Mouse (Mus musculus): ENCODE data around the gene Rgma. TPM values are rescaled to one million over a fixed set of nuclear protein-coding genes. Genes with fewer than 3 reads are reported as not detected.

The Rgma gene
- polyA plus RNA-seq, 1 experiment from 2014 or later, result 40.0 TPM

- no peak for ATAC-seq (ENCODE audit: low FRiP score)
- Histone ChIP-seq H3K27ac (peak overlapping the region; percentile 68), H3K4me1 (replicated peaks) (peaks cover 37% of the 10 kb centered on the region), H3K9ac (no peak overlapping the region), H3K4me3 (no peak overlapping the region), H3K9me3 (no peaks in the 10 kb centered on the region), H3K36me3 (peaks cover 34% of the 10 kb centered on the region), H3K4me2 (no peak overlapping the region), H3K27me3 (no peaks in the 10 kb centered on the region)
- 95% methylated on average over 7 of the region's 7 CpGs for WGBS
Observed at GRCm38 (mm10) chr7:73425451-73425850, 50.1 kb downstream of the Rgma start.

GRCm38 (mm10) chr7:73426235-73426634 lies 50.9 kb downstream of the Rgma start:
- 0 out of 2 replicates have a peak overlapping the region, but pooled peaks have one; percentile 1 for H3K27ac ChIP-seq
- ATAC-seq (ENCODE audit: low FRiP score), result no peak
- peaks cover 34% of the 10 kb centered on the region for H3K36me3 ChIP-seq
- H3K9me3 ChIP-seq, result no peaks in the 10 kb centered on the region
- no peak overlapping the region for H3K4me2 ChIP-seq
- 81% methylated on average over 3 of the region's 3 CpGs for WGBS
- peaks cover 33% of the 10 kb centered on the region for H3K4me1 ChIP-seq (replicated peaks)
- H3K4me3 ChIP-seq, result no peak overlapping the region
- H3K27me3 ChIP-seq, result no peaks in the 10 kb centered on the region
- no peak overlapping the region for H3K9ac ChIP-seq

GRCm38 (mm10) chr7:73426752-73427386 lies 51.6 kb downstream of the Rgma start:
- 90% methylated on average over 8 of the region's 8 CpGs for WGBS

GRCm38 (mm10) chr7:73427794-73428193 lies 52.5 kb downstream of the Rgma start:
- no peak overlapping the region for H3K27ac ChIP-seq
- 97% methylated on average over 6 of the region's 6 CpGs for WGBS

More at GRCm38 (mm10) chr7:73426752-73427386, 51.6 kb downstream of the Rgma start:
- Histone ChIP-seq H3K27me3 (no peaks in the 10 kb centered on the region), H3K9ac (no peak overlapping the region), H3K36me3 (peaks cover 34% of the 10 kb centered on the region), H3K9me3 (no peaks in the 10 kb centered on the region), H3K4me2 (no peak overlapping the region), H3K4me1 (replicated peaks) (peaks cover 27% of the 10 kb centered on the region), H3K4me3 (no peak overlapping the region), H3K27ac (peak overlapping the region; percentile 36; the same call in 1 of the 2 replicates)
- no peak for ATAC-seq (ENCODE audit: low FRiP score)

GRCm38 (mm10) chr7:73428525-73428924 lies 53.2 kb downstream of the Rgma start:
- 90% methylated on average over 3 of the region's 3 CpGs for WGBS
- no peak overlapping the region for H3K4me2 ChIP-seq
- ATAC-seq (ENCODE audit: low FRiP score), result no peak
- peaks cover 38% of the 10 kb centered on the region for H3K36me3 ChIP-seq
- H3K4me3 ChIP-seq, result no peak overlapping the region
- no peaks in the 10 kb centered on the region for H3K9me3 ChIP-seq
- no peak overlapping the region for H3K27ac ChIP-seq
- H3K4me1 ChIP-seq (replicated peaks), result peaks cover 20% of the 10 kb centered on the region
- H3K9ac ChIP-seq, result no peak overlapping the region
- no peaks in the 10 kb centered on the region for H3K27me3 ChIP-seq

More at GRCm38 (mm10) chr7:73427794-73428193, 52.5 kb downstream of the Rgma start:
- no peaks in the 10 kb centered on the region for H3K27me3 ChIP-seq
- peaks cover 34% of the 10 kb centered on the region for H3K36me3 ChIP-seq
- no peak overlapping the region for H3K9ac ChIP-seq
- no peak overlapping the region for H3K4me3 ChIP-seq
- no peak overlapping the region for H3K4me2 ChIP-seq
- no peaks in the 10 kb centered on the region for H3K9me3 ChIP-seq
- no peak for ATAC-seq (ENCODE audit: low FRiP score)
- H3K4me1 ChIP-seq (replicated peaks), result peaks cover 22% of the 10 kb centered on the region

- Histone ChIP-seq H3K4me3 (no peak overlapping the region), H3K9ac (no peak overlapping the region), H3K4me1 (replicated peaks) (peaks cover 3% of the 10 kb centered on the region), H3K4me2 (no peak overlapping the region), H3K36me3 (peaks cover 65% of the 10 kb centered on the region), H3K9me3 (no peaks in the 10 kb centered on the region), H3K27me3 (no peaks in the 10 kb centered on the region), H3K27ac (peak overlapping the region; percentile 58)
- 73% methylated on average over 6 of the region's 6 CpGs for WGBS
- peak; percentile 48; the same call in 1 of the 2 replicates for ATAC-seq (ENCODE audit: low FRiP score)
Observed at GRCm38 (mm10) chr7:73433637-73434335, 58.5 kb downstream of the Rgma start.

- WGBS, result 91% methylated on average over 2 of the region's 2 CpGs
- no peak overlapping the region for H3K4me2 ChIP-seq
- H3K4me3 ChIP-seq, result no peak overlapping the region
- no peaks in the 10 kb centered on the region for H3K27me3 ChIP-seq
- 0 out of 2 replicates have a peak overlapping the region, but pooled peaks have one; percentile 58 for H3K27ac ChIP-seq
- no peak overlapping the region for H3K9ac ChIP-seq
- peaks cover 3% of the 10 kb centered on the region for H3K4me1 ChIP-seq (replicated peaks)
- no peaks in the 10 kb centered on the region for H3K9me3 ChIP-seq
- no peak for ATAC-seq (ENCODE audit: low FRiP score)
- H3K36me3 ChIP-seq, result peaks cover 65% of the 10 kb centered on the region
Observed at GRCm38 (mm10) chr7:73434336-73434677, 59.0 kb downstream of the Rgma start.

- no peak overlapping the region for H3K27ac ChIP-seq
- H3K36me3 ChIP-seq, result peaks cover 71% of the 10 kb centered on the region
- peaks cover 3% of the 10 kb centered on the region for H3K4me1 ChIP-seq (replicated peaks)
- no peaks in the 10 kb centered on the region for H3K9me3 ChIP-seq
- H3K4me3 ChIP-seq, result no peak overlapping the region
- no peak overlapping the region for H3K9ac ChIP-seq
- ATAC-seq (ENCODE audit: low FRiP score), result no peak
- H3K4me2 ChIP-seq, result no peak overlapping the region
- 81% methylated on average over 12 of the region's 12 CpGs for WGBS
- no peaks in the 10 kb centered on the region for H3K27me3 ChIP-seq
Observed at GRCm38 (mm10) chr7:73435685-73436084, 60.4 kb downstream of the Rgma start.

- no peak for ATAC-seq (ENCODE audit: low FRiP score)
Observed at GRCm38 (mm10) chr7:73441802-73442201, 66.5 kb downstream of the Rgma start.

GRCm38 (mm10) chr7:73442246-73442645 lies 66.9 kb downstream of the Rgma start:
- H3K27me3 ChIP-seq, result no peaks in the 10 kb centered on the region
- no peaks in the 10 kb centered on the region for H3K4me1 ChIP-seq (replicated peaks)
- no peak overlapping the region for H3K4me3 ChIP-seq
- no peak overlapping the region for H3K27ac ChIP-seq
- 97% methylated on average over 4 of the region's 4 CpGs for WGBS
- no peaks in the 10 kb centered on the region for H3K9me3 ChIP-seq
- no peak overlapping the region for H3K4me2 ChIP-seq
- H3K9ac ChIP-seq, result no peak overlapping the region
- no peak for ATAC-seq (ENCODE audit: low FRiP score)
- peaks cover 92% of the 10 kb centered on the region for H3K36me3 ChIP-seq

More at GRCm38 (mm10) chr7:73441802-73442201, 66.5 kb downstream of the Rgma start:
- 96% methylated on average over 3 of the region's 3 CpGs for WGBS
- Histone ChIP-seq H3K9me3 (no peaks in the 10 kb centered on the region), H3K27ac (no peak overlapping the region), H3K4me2 (no peak overlapping the region), H3K36me3 (peaks cover 92% of the 10 kb centered on the region), H3K4me1 (replicated peaks) (no peaks in the 10 kb centered on the region), H3K9ac (no peak overlapping the region), H3K4me3 (no peak overlapping the region), H3K27me3 (no peaks in the 10 kb centered on the region)

GRCm38 (mm10) chr7:73451594-73451993 lies 76.3 kb downstream of the Rgma start:
- Histone ChIP-seq H3K36me3 (peaks cover 91% of the 10 kb centered on the region), H3K4me3 (no peak overlapping the region), H3K9ac (no peak overlapping the region), H3K4me2 (no peak overlapping the region), H3K27ac (no peak overlapping the region), H3K9me3 (no peaks in the 10 kb centered on the region), H3K27me3 (no peaks in the 10 kb centered on the region), H3K4me1 (replicated peaks) (no peaks in the 10 kb centered on the region)
- no peak for ATAC-seq (ENCODE audit: low FRiP score)
- 96% methylated on average over 4 of the region's 4 CpGs for WGBS

GRCm38 (mm10) chr7:73452187-73452808 lies 77.0 kb downstream of the Rgma start:
- H3K9ac ChIP-seq, result no peak overlapping the region
- H3K36me3 ChIP-seq, result peaks cover 93% of the 10 kb centered on the region
- no peaks in the 10 kb centered on the region for H3K4me1 ChIP-seq (replicated peaks)
- H3K27ac ChIP-seq, result no peak overlapping the region
- H3K9me3 ChIP-seq, result no peaks in the 10 kb centered on the region
- no peak for ATAC-seq (ENCODE audit: low FRiP score)
- H3K4me2 ChIP-seq, result no peak overlapping the region
- H3K4me3 ChIP-seq, result no peak overlapping the region
- WGBS, result 95% methylated on average over 3 of the region's 3 CpGs
- H3K27me3 ChIP-seq, result no peaks in the 10 kb centered on the region
